Mouse (Mus musculus): Measurements from ENCODE around the gene Mfsd13b. TPM values are rescaled to one million over a fixed set of nuclear protein-coding genes. Genes with fewer than 3 reads are reported as not detected.
A peak's percentile ranks its signal among the peaks of the same experiment; 100 is the strongest.
"Not testable (repeated sequence)": the region's sequence is repeated elsewhere in the genome, so short reads cannot be mapped to it uniquely, and the experiment has no call there.

The Mfsd13b gene
- total RNA-seq (2021): 1 to 10 TPM; 1.2 to 1.8 TPM
- long read RNA-seq, experiment 1, partial matches to known transcripts: 0 of 3 reads
- long read RNA-seq, experiment 1, other reads (novel, unspliced or antisense): 3 of 3 reads
- long read RNA-seq, experiment 2, partial matches to known transcripts: 0 of 3 reads
- long read RNA-seq, experiment 2, other reads (novel, unspliced or antisense): 3 of 3 reads

DNA sequence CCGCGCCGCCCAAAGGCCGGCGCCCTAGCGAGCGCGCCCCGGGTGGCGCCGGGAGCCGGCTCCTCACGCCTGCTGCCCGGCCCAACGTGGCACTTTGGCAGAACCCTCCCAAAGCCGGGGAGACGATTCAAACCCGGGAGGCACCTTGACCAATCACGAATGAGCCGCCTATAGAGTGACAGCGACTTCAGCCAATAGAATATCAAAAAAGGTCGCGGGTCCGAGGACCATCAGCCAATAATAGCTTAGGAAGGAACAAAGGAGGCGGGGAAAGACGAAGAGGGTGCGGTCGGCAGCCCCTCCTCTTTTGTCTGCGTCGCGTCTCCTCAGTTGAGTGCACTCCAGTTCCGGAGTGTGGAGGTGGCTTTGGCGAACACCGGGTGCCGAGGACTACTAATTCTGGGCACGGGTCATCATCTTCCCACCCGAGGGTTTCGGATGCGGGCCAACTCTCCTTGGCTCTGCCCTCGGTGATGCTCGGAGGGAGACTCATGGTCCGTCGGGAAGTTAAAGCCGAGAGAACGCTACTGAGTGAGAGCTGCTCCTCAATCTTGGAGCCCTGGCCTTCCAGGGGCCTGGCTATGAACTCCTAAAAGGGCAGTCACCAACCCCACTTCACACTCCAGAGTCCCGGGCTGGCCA lies at the start of gene Mfsd13b, which contains the start of gene Cdr2:
Gene Mfsd13b (plus strand): TSS at position 310 of the 642 bp plus-strand sequence.
Gene Cdr2 (minus strand): TSS at position 113 of the 642 bp plus-strand sequence.
- Histone ChIP-seq H3K27ac (peak within 1 kb of the TSS; percentile 70), H3K4me3 (peak within 1 kb of the TSS; percentile 67)
- peak; percentile 95 to 96 for DNase-seq (ENCODE audit: low spot score in 2 of 2)
- no peak for TF ChIP-seq CTCF (conservative IDR thresholded peaks at IDR 0.05)

- no peak for TF ChIP-seq CTCF (conservative IDR thresholded peaks at IDR 0.05)
- Histone ChIP-seq H3K4me3 (no peak overlapping the region), H3K27ac (no peak overlapping the region)
- DNase-seq (ENCODE audit: low spot score in 2 of 2): no peak
Observed at GRCm38 (mm10) chr7:120933110-120933509, 49.2 kb upstream of the Mfsd13b start.

GRCm38 (mm10) chr7:120933680-120934195 lies 48.6 kb upstream of the Mfsd13b start:
- Histone ChIP-seq H3K27ac (no peak overlapping the region), H3K4me3 (no peak overlapping the region)
- no peak for TF ChIP-seq CTCF (conservative IDR thresholded peaks at IDR 0.05)
- DNase-seq (ENCODE audit: low spot score in 2 of 2): no peak

DNA sequence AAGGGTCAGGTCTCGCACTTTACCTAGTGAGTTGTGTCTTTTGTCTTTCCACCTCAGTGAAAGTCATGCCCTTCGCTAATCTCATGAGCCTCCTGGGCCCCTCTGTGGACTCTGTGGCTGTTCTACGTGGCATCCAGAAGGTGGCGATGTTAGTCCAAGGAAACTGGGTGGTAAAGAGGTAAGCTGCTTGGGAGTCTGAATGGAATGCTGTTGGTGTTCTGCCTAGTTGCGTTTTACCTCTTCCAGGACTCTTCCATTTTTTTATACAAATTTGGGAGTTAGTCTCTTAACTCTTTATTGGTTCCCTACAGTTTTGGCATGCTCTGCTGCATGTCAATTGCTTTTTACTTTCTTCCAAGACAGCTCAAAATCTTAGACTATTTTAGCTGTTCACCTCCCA lies 47.6 kb upstream of the Mfsd13b start:
- Histone ChIP-seq H3K4me3 (no peak overlapping the region), H3K27ac (no peak overlapping the region)
- DNase-seq (ENCODE audit: low spot score in 2 of 2): peak; percentile 29 to 60
- peak; percentile 92 for TF ChIP-seq CTCF (conservative IDR thresholded peaks at IDR 0.05)

DNA sequence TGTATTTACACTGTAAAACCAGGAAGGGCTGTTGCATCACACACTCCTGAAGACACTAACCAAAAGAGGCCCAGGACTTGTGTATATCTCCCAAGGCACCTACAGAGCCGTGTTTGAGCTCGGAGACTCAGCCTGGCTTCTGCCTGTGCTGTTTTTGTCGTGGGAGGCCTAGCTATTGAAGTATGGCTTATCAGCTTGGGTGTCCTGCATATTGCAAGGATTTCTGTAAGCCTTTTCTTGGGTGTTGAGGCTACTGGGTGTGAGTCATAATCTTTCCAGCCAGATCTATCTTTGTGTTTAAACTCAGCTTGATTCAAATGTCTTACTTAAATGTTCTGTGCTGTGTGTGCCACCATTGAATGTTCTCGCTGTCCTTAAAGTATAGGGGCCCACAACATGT lies 45.8 kb upstream of the Mfsd13b start:
- TF ChIP-seq CTCF (conservative IDR thresholded peaks at IDR 0.05): no peak
- no peak overlapping the region for H3K27ac ChIP-seq
- DNase-seq (ENCODE audit: low spot score in 2 of 2): no peak
- H3K4me3 ChIP-seq: no peak overlapping the region

GRCm38 (mm10) chr7:120938206-120938605 lies 44.1 kb upstream of the Mfsd13b start:
- Histone ChIP-seq H3K4me3 (no peak overlapping the region), H3K27ac (no peak overlapping the region)
- no peak for DNase-seq (ENCODE audit: low spot score in 2 of 2)
- no peak for TF ChIP-seq CTCF (conservative IDR thresholded peaks at IDR 0.05)

DNA sequence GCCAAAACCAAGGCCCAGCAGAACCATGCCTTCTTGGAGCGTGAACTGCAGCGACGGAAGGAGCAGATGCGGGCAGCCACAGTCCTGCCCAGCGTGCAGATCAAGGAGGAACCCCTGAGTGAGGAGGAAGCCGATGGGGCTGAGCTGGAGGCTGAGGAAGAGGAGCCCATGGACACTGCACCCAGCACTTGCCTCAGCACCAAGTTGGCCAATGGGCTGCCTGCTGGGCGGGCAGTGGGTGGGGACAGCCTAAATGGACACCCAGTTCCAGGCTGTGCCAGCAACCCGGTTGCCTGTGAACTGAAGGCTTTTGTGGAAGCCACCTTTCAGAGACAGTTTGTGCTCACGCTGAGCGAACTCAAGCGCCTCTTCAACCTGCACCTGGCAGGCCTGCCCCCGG lies 42.0 kb upstream of the Mfsd13b start:
- no peak for TF ChIP-seq CTCF (conservative IDR thresholded peaks at IDR 0.05)
- H3K27ac ChIP-seq: peak overlapping the region; percentile 76
- peak overlapping the region; percentile 30 for H3K4me3 ChIP-seq
- DNase-seq (ENCODE audit: low spot score in 2 of 2): peak in 1 of 2 experiments; percentile 32

DNA sequence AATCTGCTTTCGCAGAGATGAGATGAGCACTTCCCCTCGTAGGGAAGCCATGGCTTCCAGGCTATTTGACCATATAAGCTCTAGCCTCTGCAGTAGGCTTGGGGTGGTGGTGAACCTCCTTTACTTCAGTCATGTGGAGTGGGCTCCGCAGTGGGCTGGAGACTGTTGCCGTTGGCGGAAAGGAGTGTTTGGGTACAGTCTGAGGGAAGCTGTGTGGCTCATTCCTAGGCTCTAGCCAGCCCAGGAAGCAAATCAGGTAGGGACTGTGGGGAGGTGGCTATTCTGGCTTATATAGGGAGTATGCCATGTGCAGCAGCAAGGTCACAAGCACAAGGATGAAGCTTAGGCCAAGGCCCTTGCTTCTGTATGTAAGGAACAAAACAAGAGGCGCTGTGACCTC lies 41.1 kb upstream of the Mfsd13b start:
- peak overlapping the region; percentile 76 for H3K27ac ChIP-seq
- TF ChIP-seq CTCF (conservative IDR thresholded peaks at IDR 0.05): no peak
- peak overlapping the region; percentile 30 for H3K4me3 ChIP-seq
- no peak for DNase-seq (ENCODE audit: low spot score in 2 of 2)

GRCm38 (mm10) chr7:120942506-120942905 lies 39.8 kb upstream of the Mfsd13b start:
- DNase-seq (ENCODE audit: low spot score in 2 of 2): no peak
- H3K4me3 ChIP-seq: no peak overlapping the region
- no peak overlapping the region for H3K27ac ChIP-seq
- TF ChIP-seq CTCF (conservative IDR thresholded peaks at IDR 0.05): no peak

DNA sequence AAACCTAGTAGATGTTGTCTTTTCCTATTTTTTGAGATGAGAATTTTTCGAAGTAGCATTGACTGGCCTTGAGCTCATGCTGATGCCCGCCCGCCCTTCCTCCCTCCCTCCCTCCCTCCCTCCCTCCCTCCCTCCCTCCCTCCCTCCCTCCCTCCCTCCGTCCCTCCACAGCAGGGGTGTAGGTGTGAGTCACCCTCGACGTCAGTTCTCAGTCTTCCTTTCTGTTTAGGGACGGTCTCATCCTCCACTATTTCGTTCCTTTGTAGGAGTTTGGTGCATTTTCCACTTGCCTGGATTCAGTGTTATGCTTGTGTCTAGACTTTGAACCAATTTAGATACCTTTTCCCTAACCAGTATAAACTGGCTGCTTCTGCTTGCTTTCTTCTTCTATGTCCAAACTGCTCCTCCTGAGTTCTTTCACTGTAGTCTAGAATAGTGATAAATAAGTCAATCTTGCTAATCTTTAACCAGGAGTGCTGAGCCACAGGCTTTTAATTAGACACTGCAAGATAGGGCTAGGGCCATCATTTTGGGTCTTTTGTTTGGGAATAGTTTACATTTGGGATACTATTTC lies 38.3 kb upstream of the Mfsd13b start:
- Histone ChIP-seq H3K27ac (no peak overlapping the region), H3K4me3 (no peak overlapping the region)
- DNase-seq (ENCODE audit: low spot score in 2 of 2): no peak
- no peak for TF ChIP-seq CTCF (conservative IDR thresholded peaks at IDR 0.05)

DNA sequence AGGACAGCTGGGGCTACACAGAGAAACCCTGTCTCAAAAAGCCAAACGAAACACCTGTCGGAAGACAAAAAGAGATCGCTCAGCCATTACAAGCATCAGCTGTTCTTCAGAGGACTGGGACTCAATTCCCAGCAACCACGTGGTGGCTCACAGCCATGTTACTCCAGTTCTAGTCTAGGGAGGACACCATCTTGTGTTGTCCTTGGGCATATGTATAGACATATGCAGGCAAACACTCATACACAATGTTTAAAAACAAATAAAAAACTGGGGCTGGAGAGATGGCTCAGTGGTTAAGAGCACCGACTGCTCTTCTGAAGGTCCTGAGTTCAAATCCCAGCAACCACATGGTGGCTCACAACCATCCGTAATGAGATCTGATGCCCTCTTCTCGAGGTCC lies 28.7 kb upstream of the Mfsd13b start:
- H3K27ac ChIP-seq; H3K4me3 ChIP-seq; DNase-seq (ENCODE audit: low spot score in 2 of 2): not testable (repeated sequence)

DNA sequence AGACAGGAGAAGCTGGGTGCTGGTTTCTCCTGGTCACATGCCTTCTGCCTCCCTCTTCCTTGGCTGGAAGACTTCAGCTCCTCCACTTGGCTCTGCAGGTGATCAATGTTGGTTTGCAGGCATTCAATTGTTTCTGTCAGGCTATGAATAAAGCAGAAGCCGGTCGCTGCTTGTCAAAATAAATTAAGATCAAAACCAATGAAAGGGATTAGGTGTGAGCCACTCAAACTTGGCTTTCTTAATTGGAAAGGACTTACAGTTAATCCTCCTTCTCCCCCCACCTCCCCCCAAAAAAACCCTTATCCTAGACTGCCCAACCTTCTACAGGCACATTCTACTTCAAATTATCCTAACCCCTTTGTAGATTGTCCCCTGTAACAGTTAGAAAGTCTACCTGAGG lies 22.2 kb upstream of the Mfsd13b start:
- Histone ChIP-seq H3K4me3 (no peak overlapping the region), H3K27ac (no peak overlapping the region)
- no peak for TF ChIP-seq CTCF (conservative IDR thresholded peaks at IDR 0.05)
- DNase-seq (ENCODE audit: low spot score in 2 of 2): no peak

DNA sequence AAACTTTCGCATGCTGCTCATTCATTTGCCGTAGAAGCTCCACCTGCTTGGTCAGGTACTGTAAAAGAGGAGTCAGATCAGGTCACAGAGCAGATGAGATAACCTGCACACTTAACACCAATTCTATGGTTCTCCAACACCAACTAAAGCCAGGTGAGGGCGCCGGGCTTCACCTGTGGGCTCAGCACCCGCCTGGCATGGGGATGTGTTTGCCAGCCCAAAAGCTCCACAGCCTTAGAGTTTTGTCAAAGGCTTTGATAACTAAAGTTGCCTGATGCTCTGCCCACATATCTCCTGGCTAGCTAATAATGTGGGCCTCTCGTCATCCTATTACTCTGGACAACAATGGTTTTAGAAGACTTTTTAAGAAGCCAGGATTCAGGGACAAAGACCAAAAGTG lies 21.7 kb upstream of the Mfsd13b start:
- Histone ChIP-seq H3K4me3 (no peak overlapping the region), H3K27ac (no peak overlapping the region)
- 0 out of 2 replicates have a peak, but pooled peaks have one; percentile 13 for TF ChIP-seq CTCF (conservative IDR thresholded peaks at IDR 0.05)
- DNase-seq (ENCODE audit: low spot score in 2 of 2): no peak
